Mouse (Mus musculus): ENCODE measurements around the gene Cenpv.

- TF ChIP-seq TAL1 (IDR thresholded peaks at IDR 0.05; ENCODE audit: low read length) (no peak), POLR2AphosphoS5 (IDR thresholded peaks at IDR 0.05; ENCODE audit: borderline replicate concordance, low read depth, low read length) (no peak), ELF1 (IDR thresholded peaks at IDR 0.05; ENCODE audit: low read depth, low read length) (no peak), GABPA (IDR thresholded peaks at IDR 0.05; ENCODE audit: low read depth, low read length) (no peak), ZNF384 (IDR thresholded peaks at IDR 0.05; ENCODE audit: low read depth, low read length) (no peak), MXI1 (IDR thresholded peaks at IDR 0.05; ENCODE audit: low read depth, low read length) (no peak)
Measured at GRCm38 (mm10) chr11:62555896-62556412, 16.9 kb upstream of the Cenpv start.

Data from MEL (cell line).